Mouse (Mus musculus): Measurements from ENCODE around the gene Hbs1l.

DNA sequence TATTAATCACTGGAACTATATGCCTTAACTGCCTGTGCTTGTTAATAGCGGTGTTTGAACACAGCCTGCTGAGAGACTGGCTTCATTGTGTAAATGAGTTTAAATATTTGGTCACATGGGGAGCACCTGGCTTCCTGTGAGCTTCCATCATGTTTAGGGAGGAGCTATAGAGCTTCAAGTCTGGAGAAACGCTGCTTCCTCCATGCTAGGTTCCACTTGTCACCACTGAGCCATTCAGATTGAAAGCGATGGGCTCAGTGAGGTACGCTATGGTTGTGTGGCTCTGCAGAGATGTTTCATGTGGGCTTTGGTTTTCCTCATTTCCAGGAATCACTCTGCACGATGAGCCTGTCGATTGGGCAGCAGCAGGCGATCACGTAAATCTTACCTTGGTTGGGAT, 62.2 kb downstream of the Hbs1l start:
- TF ChIP-seq CTCF (IDR thresholded peaks at IDR 0.05; ENCODE audit: borderline replicate concordance, insufficient read depth, low read depth, low read length) (no peak), POLR2A (IDR thresholded peaks at IDR 0.05; ENCODE audit: borderline replicate concordance, insufficient read depth, low read length) (no peak)
